Mouse (Mus musculus) embryonic stem cell, embryonic (primary cell): ENCODE results near the gene Tgfbr2.

Source experiments
- CTCF ChIA-PET, 4 experiments: fragments of 300-600 bp in 2 of 4; fragments of 350-600 bp in 2 of 4; sonication (Branson Sonifier 250); formaldehyde crosslinking; loops; one replicate each; lab custom pipeline; 2022; ENCODE audit warnings: inconsistent platforms in 2 of 4; lab: Charles Lee
- POLR2A ChIA-PET, 4 experiments: fragments of 300-600 bp in 2 of 4; fragments of 350-600 bp in 2 of 4; sonication (Branson Sonifier 250); formaldehyde crosslinking; loops; one replicate each; lab custom pipeline; 2022; ENCODE audit warnings: antibody characterized with exemption in 4 of 4, inconsistent platforms in 1 of 4; lab: Charles Lee

Gene Tgfbr2

GRCm38 (mm10) chr9:116104770-116105169, 70.4 kb downstream of the Tgfbr2 start:
- POLR2A ChIA-PET: interaction anchor here in 2 of 4 experiments (0.6 to 1.3 kb wide), 2 partner anchors 9 to 71 kb away, joined by 3 read pairs; no protein-coding TSS in a partner anchor
- CTCF ChIA-PET: interaction anchor here in 2 of 4 experiments (0.6 to 0.7 kb wide), 2 partner anchors 91 to 1497 kb away, joined by 3 to 4 read pairs; no protein-coding TSS in a partner anchor

GRCm38 (mm10) chr9:116101842-116102241, 73.3 kb downstream of the Tgfbr2 start:
- POLR2A ChIA-PET: no interaction called here
- CTCF ChIA-PET: no interaction called here

GRCm38 (mm10) chr9:116100015-116100414, 75.1 kb downstream of the Tgfbr2 start:
- ChIA-PET CTCF (interaction anchor here in 1 of 4 experiments (2.0 kb wide), 1 partner anchor 11 kb away, joined by 11 read pairs; no protein-coding TSS in a partner anchor), POLR2A (interaction anchor here in 1 of 4 experiments (0.6 kb wide), 1 partner anchor 414 kb away, joined by 3 read pairs; no protein-coding TSS in a partner anchor)

GRCm38 (mm10) chr9:116099596-116099993, 75.6 kb downstream of the Tgfbr2 start:
- POLR2A ChIA-PET: interaction anchor here in 1 of 4 experiments (0.6 kb wide), 1 partner anchor 415 kb away, joined by 3 read pairs; no protein-coding TSS in a partner anchor

GRCm38 (mm10) chr9:116098724-116099595, 76.2 kb downstream of the Tgfbr2 start:
- CTCF ChIA-PET: interaction anchor here in 2 of 4 experiments (0.6 to 2.0 kb wide), 2 partner anchors 10 to 286 kb away, joined by 3 to 11 read pairs; no protein-coding TSS in a partner anchor

More at GRCm38 (mm10) chr9:116099596-116099993, 75.6 kb downstream of the Tgfbr2 start:
- CTCF ChIA-PET: interaction anchor here in 1 of 4 experiments (2.0 kb wide), 1 partner anchor 11 kb away, joined by 11 read pairs; no protein-coding TSS in a partner anchor

GRCm38 (mm10) chr9:116091921-116092320, 83.2 kb downstream of the Tgfbr2 start:
- CTCF ChIA-PET: no interaction called here
- POLR2A ChIA-PET: no interaction called here

More at GRCm38 (mm10) chr9:116098724-116099595, 76.2 kb downstream of the Tgfbr2 start:
- POLR2A ChIA-PET: interaction anchor here in 1 of 4 experiments (0.6 kb wide), 1 partner anchor 415 kb away, joined by 3 read pairs; no protein-coding TSS in a partner anchor

- POLR2A ChIA-PET: no interaction called here
These were observed 83.9 kb downstream of the Tgfbr2 start for GRCm38 (mm10) chr9:116091101-116091841.

GRCm38 (mm10) chr9:116090296-116090695, 84.9 kb downstream of the Tgfbr2 start:
- CTCF ChIA-PET: interaction anchor here in 1 of 4 experiments (2.9 kb wide), 1 partner anchor 9 kb away, joined by 11 read pairs; no protein-coding TSS in a partner anchor
- POLR2A ChIA-PET: no interaction called here

More at GRCm38 (mm10) chr9:116091101-116091841, 83.9 kb downstream of the Tgfbr2 start:
- CTCF ChIA-PET: no interaction called here

GRCm38 (mm10) chr9:116088912-116089311, 86.2 kb downstream of the Tgfbr2 start:
- ChIA-PET CTCF (interaction anchor here in 3 of 4 experiments (0.5 to 2.9 kb wide), 14 partner anchors 8 to 887 kb away, joined by 3 to 11 read pairs (median 4); no protein-coding TSS in a partner anchor), POLR2A (no interaction called here)

GRCm38 (mm10) chr9:116087880-116088279, 87.3 kb downstream of the Tgfbr2 start:
- ChIA-PET POLR2A (no interaction called here), CTCF (interaction anchor here in 3 of 4 experiments (0.5 to 2.9 kb wide), 8 partner anchors 10 to 557 kb away, joined by 3 to 11 read pairs (median 4); no protein-coding TSS in a partner anchor)

- ChIA-PET CTCF (interaction anchor here in 3 of 4 experiments (0.6 to 1.0 kb wide), 4 partner anchors 21 to 1464 kb away, joined by 3 to 5 read pairs (median 4); no protein-coding TSS in a partner anchor), POLR2A (interaction anchor here in 1 of 4 experiments (0.7 kb wide), 1 partner anchor 120 kb away, joined by 4 read pairs; no protein-coding TSS in a partner anchor)
These were observed 87.9 kb downstream of the Tgfbr2 start for GRCm38 (mm10) chr9:116087263-116087662.

GRCm38 (mm10) chr9:116085999-116086398, 89.2 kb downstream of the Tgfbr2 start:
- POLR2A ChIA-PET: no interaction called here
- CTCF ChIA-PET: interaction anchor here in 2 of 4 experiments (0.5 to 0.6 kb wide), 2 partner anchors 159 to 449 kb away, joined by 3 to 4 read pairs; no protein-coding TSS in a partner anchor

GRCm38 (mm10) chr9:116084324-116084931, 90.7 kb downstream of the Tgfbr2 start:
- CTCF ChIA-PET: interaction anchor here in 3 of 4 experiments (0.6 to 0.8 kb wide), 5 partner anchors 54 to 1484 kb away, joined by 3 read pairs; no protein-coding TSS in a partner anchor

GRCm38 (mm10) chr9:116083726-116084323, 91.3 kb downstream of the Tgfbr2 start:
- ChIA-PET CTCF (interaction anchor here in 2 of 4 experiments (0.8 kb wide), 2 partner anchors 54 to 1484 kb away, joined by 3 read pairs; no protein-coding TSS in a partner anchor), POLR2A (interaction anchor here in 1 of 4 experiments (0.5 to 0.7 kb wide), 2 partner anchors 16 to 345 kb away, joined by 3 to 9 read pairs; no protein-coding TSS in a partner anchor)

More at GRCm38 (mm10) chr9:116084324-116084931, 90.7 kb downstream of the Tgfbr2 start:
- POLR2A ChIA-PET: interaction anchor here in 2 of 4 experiments (0.5 to 0.7 kb wide), 3 partner anchors 17 to 1536 kb away, joined by 3 to 9 read pairs (median 4); no protein-coding TSS in a partner anchor

GRCm38 (mm10) chr9:116083300-116083699, 91.9 kb downstream of the Tgfbr2 start:
- POLR2A ChIA-PET: no interaction called here
- CTCF ChIA-PET: no interaction called here

- CTCF ChIA-PET: interaction anchor here in 1 of 4 experiments (0.7 kb wide), 1 partner anchor 11 kb away, joined by 3 read pairs; no protein-coding TSS in a partner anchor
These were observed 93.4 kb downstream of the Tgfbr2 start for GRCm38 (mm10) chr9:116081781-116082180.

GRCm38 (mm10) chr9:116077419-116077818, 97.7 kb downstream of the Tgfbr2 start:
- POLR2A ChIA-PET: no interaction called here

More at GRCm38 (mm10) chr9:116081781-116082180, 93.4 kb downstream of the Tgfbr2 start:
- POLR2A ChIA-PET: no interaction called here

More at GRCm38 (mm10) chr9:116077419-116077818, 97.7 kb downstream of the Tgfbr2 start:
- CTCF ChIA-PET: interaction anchor here in 1 of 4 experiments (1.7 kb wide), 1 partner anchor 11 kb away, joined by 5 read pairs; no protein-coding TSS in a partner anchor
